Comparison of ENCODE assay signal across 10 mouse cellular contexts in the genomic region with DNA sequence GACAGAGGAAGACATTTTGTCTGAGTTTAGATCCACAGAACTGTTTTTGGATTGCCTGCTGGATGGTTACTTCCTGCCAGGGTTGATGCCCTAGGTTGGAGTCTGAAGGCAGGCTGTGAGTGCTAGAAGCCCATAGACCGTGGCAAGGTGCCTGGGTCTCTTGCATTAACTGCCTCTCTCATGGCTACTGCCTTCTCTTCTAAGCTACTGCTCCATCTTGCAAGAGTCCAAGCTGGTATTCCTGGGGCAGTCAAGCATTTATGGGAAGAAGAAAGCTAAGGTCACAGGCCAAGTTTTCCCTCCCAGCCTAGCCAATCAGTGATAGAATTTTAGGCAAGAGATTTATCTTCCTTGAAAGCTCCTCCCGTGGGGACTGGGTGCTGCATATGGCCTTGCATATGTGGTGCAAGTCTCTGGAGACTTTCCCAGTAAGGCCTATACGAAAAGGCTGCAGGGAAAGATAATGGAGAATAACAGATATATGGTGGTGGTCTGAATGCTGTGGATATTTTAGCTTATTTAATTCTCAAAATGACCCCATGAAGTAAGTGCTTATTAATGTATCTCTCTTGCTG. TPM values are rescaled to one million over a fixed set of nuclear protein-coding genes. Genes with fewer than 3 reads are reported as not detected.
DNase-seq lines count a peak whose midpoint lies in the region; TF ChIP-seq lines count a peak whose summit lies in the region.
"Had no signal": no experiment of that assay in that cellular context is flagged by ENCODE, and none has a peak within 500 bp of the region (broad histone marks: within the 10 kb centered on the region; RNA-seq: fewer than 3 reads in every experiment).

No protein-coding gene starts in this region.

- H3K79me2 ChIP-seq in heart, adult 2 months (replicated peaks; ENCODE audit: control insufficient read depth, insufficient read depth, low read length): peaks cover 6% of the 10 kb centered on the region

- TF ChIP-seq CTCF in heart, adult 2 months (IDR thresholded peaks at IDR 0.05): no peak
- TF ChIP-seq CTCF in left cerebral cortex, adult 2 months (IDR thresholded peaks at IDR 0.05): no peak

- no peak for TF ChIP-seq POLR2A in heart, adult 2 months (IDR thresholded peaks at IDR 0.05; ENCODE audit: insufficient read depth, low read depth, low read length)

- H3K36me3 ChIP-seq in heart, adult 2 months (ENCODE audit: control insufficient read depth, insufficient read depth, low read length): peaks cover 13% of the 10 kb centered on the region
- H3K36me3 ChIP-seq: embryonic facial prominence, embryonic 12.5 days had no signal

- TF ChIP-seq EP300 in heart, adult 2 months (IDR thresholded peaks at IDR 0.05; ENCODE audit: insufficient read depth, low read depth, low read length): no peak

- H3K27me3 ChIP-seq in heart, adult 2 months (ENCODE audit: control insufficient read depth, insufficient read depth, low read length): no peaks in the 10 kb centered on the region
- H3K27me3 ChIP-seq: embryonic facial prominence, embryonic 12.5 days had no signal

- no peak for DNase-seq in heart, adult 2 months
- DNase-seq in heart, postnatal 4 days: no peak
- no peak for DNase-seq in left cerebral cortex, adult 2 months (ENCODE audit: extremely low spot score in 1 of 2, low spot score in 2 of 2)
- DNase-seq in left cerebral cortex, adult 9 months (ENCODE audit: low spot score in 2 of 2): no peak
- DNase-seq in thymus, postnatal 14 days: peak; percentile 42
- DNase-seq in thymus, adult 18-20 months: no peak
- no peak for DNase-seq in embryo, embryonic 9.5 days (ENCODE audit: extremely low spot score)
- no peak for DNase-seq in left cerebral cortex, adult 8-10 months (ENCODE audit: low spot score in 2 of 2)
- DNase-seq: lung, postnatal 36 days had no signal

- 58% methylated on average over 3 of the region's 3 CpGs for WGBS in heart, adult 2 months

- H3K4me1 ChIP-seq in heart, adult 2 months (ENCODE audit: control insufficient read depth, insufficient read depth, low read length): peaks cover 34% of the 10 kb centered on the region

- intact Hi-C loops in heart, adult 2 months (cut with DNase I): no loop called here
- intact Hi-C loops in left cerebral cortex, adult 2 months (cut with DNase I): no loop called here

- H3K27ac ChIP-seq in heart, adult 2 months: peak overlapping the region; percentile 7
- H3K27ac ChIP-seq in left cerebral cortex, adult 2 months: peak overlapping the region; percentile 96; the same call in 1 of the 2 replicates
- H3K27ac ChIP-seq: embryonic facial prominence, embryonic 12.5 days had no signal

- no peak overlapping the region for H3K9ac ChIP-seq in heart, adult 2 months (ENCODE audit: low read depth, low read length)
- H3K9ac ChIP-seq: embryonic facial prominence, embryonic 12.5 days had no signal

- H3K4me3 ChIP-seq in heart, adult 2 months: no peak overlapping the region
- H3K4me3 ChIP-seq in left cerebral cortex, adult 2 months: no peak overlapping the region
- H3K4me3 ChIP-seq: embryonic facial prominence, embryonic 12.5 days had no signal

RNA-seq across cellular contexts. Expression of a gene that starts 36.8 kb away (rescaled TPM):
- total RNA-seq in heart, adult 2 months (2021): 10 to 100 TPM; 50.0 to 50.7 TPM
- 21.5 and 29.9 TPM in 2 replicates for polyA plus RNA-seq in heart, adult 2 months (2012; rRNA removed)
- total RNA-seq in heart, postnatal 4 days (2021): 10 to 100 TPM; 62.2 to 67.2 TPM
- 10 to 100 TPM; 17.9 to 18.2 TPM for total RNA-seq in left cerebral cortex, adult 2 months (2021)
- 10 to 100 TPM; 19.7 to 26.2 (median 21.4) TPM for total RNA-seq in left cerebral cortex, adult 8-10 months (2022)
